Mouse (Mus musculus) common myeloid progenitor, adult 5-6 weeks (primary cell): ENCODE measurements around the gene Stk16. TPM values are rescaled to one million over a fixed set of nuclear protein-coding genes. Genes with fewer than 3 reads are reported as not detected.

Source experiments
- ATAC-seq: replicated peaks from 2 replicates; pipeline ENCODE4 v1.8.0; 2016; ENCODE audit warnings: low read depth, mild to moderate bottlenecking, moderate TSS enrichment, inconsistent platforms; ENCODE audit not compliant: poor library complexity, severe bottlenecking
- total RNA-seq: library from RNA; stranded (forward); fragments of 200-1000, 187-1606 nt; gene quantifications from 2 replicates; pipeline ENCODE4 v1.2.3, GENCODE M21; 2017

Gene Stk16
- total RNA-seq, 1 experiment from 2014 or later: 92.2 TPM

DNA sequence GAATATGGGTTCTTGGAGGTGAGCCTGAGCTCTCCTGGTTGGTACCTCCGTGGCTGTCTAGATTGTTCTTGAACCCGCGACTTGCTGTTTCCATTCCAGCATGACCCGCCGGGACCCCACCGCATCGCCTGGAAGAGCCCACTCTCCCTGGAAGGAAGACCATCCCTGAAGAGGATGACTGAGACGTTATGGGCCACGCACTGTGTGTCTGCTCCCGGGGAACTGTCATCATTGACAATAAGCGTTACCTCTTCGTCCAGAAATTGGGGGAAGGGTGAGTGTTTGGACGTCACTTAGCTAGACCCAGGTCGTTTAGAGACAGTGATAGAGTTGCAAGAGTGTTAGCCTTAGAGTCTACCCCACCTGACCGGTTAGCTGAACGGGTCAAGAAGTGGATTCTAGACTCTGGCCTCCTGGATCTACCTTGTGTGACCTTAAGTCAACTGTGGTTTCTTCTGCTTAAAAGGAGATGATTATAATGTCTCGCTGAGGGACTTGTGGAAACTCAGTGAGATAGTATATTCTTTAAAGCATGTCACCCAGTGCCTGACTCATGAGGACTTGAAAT lies 587 bp downstream of the Stk16 start:
- no peak for ATAC-seq

DNA sequence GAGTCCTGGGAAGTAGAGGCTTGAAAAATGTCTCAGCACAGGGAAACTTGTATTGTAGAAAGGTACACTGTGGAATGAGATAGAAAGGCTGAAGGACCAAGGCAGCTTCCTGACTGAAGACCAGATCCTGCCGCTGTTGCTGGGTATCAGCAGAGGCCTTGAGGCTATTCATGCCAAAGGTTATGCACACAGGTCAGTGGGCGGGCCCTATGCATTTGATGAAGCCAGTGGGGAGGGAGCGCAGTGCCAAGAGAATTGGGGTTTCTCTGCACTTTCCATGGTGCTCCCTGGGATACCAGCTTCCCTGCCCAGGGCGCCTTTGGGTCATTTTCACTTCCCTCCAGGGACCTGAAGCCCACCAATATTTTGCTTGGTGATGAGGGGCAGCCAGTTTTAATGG lies 1.9 kb downstream of the Stk16 start:
- ATAC-seq: no peak

- peak; percentile 69 for ATAC-seq
These were observed 2.5 kb downstream of the Stk16 start for GRCm38 (mm10) chr1:75213096-75213495.

DNA sequence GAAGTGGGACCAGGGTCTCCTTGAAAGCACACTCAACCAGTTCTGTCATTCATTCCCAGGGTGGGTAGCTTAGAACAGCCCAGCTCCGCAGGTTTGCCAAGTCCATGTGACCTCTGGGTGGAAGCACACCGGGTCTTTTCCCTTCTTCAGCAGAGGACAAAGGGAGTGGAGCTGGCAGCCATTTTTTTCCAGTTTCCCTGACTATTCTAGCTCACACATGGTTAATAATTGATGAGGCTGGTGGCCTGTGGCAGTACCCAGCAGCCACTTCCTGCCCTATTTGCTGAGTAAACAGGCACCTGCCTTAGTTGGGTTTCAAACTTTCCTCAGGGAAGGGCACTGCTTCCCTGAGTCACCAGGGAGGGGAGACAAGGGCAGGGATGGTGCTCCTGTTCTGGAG lies 3.8 kb downstream of the Stk16 start:
- no peak for ATAC-seq

GRCm38 (mm10) chr1:75214886-75215285 lies 4.2 kb downstream of the Stk16 start:
- ATAC-seq: no peak

GRCm38 (mm10) chr1:75215785-75216184 lies 5.1 kb downstream of the Stk16 start:
- ATAC-seq: no peak

GRCm38 (mm10) chr1:75216797-75217585 lies 6.4 kb downstream of the Stk16 start:
- ATAC-seq: no peak

DNA sequence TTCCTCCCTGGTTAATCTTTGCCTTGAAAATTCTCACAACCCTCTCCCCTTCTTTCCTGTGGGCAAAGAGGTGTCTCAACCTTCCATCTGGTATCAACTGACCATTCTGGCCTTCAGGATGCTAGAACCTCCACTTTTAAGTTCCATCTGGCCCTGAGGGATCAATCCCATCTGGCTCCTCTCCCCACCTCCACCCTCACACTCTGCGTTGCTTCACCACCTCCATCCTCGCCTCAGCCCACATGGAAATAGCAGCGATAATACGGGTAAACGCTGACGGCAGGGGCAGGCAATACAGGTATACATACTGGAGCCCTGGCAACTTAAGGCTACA lies 7.2 kb downstream of the Stk16 start:
- ATAC-seq: no peak

DNA sequence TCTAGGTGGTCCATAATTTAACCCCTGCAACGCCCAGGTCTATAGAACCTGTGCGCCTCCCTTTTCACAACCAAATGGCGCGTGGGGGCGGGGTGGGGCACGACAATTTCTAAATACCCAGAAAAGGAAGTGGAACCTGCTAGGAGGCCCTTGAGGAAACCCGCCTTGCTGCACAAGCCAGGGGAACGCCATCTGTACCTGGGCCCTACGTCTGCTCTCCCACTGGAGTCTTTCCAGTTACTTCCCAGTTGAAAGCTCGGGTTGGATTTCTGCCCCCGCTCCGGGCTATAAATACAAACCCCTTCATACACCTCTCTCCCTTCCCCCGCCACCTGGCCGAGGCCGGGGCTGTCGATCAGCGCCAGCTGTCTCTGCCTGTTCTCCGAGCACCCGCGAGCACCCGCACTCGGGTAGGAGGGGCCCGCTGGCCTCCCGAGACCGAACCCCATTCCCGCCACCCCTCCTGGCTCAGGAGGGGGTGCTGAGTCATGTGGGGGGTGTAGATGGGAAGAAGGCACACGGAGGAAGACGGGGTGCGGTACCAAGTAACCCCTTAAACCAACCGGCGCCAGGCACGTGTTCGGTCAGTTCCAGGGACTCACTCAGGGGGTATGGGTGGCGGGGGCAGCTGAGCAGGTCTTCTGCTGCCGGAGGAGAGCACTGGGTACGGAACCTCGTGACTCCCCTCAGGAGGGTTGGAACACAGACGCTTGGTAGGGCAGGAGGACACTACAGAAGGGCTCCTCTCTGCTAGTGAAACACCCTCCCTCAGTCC lies 7.8 kb downstream of the Stk16 start:
- peak; percentile 24 for ATAC-seq

DNA sequence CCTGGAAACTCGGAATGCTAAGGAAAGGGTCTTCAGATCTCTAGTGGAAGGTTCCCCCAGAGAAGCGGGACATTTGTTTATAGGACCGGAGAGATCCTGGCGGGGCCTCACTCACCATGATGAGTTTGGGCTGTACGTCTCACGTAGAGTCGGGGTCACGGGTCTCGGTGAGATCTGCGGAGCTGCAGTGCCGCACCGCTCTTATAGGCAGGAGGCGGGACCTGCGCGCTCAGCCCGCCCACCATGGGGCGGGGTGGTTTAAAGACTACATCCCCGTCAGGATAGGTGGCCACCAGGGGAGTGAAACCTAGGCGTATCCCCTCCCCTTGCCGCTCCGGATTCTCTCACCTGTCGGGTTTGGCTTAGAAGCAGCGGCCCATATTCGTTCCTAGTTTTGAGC lies 8.4 kb downstream of the Stk16 start:
- peak; percentile 70 for ATAC-seq

- no peak for ATAC-seq
These were observed 8.9 kb downstream of the Stk16 start, which contains the start of gene Tuba4a for GRCm38 (mm10) chr1:75219531-75219930. Gene Tuba4a, minus strand, starts transcription at chr1:75219865.

GRCm38 (mm10) chr1:75221538-75221937 lies 10.9 kb downstream of the Stk16 start:
- ATAC-seq: no peak

DNA sequence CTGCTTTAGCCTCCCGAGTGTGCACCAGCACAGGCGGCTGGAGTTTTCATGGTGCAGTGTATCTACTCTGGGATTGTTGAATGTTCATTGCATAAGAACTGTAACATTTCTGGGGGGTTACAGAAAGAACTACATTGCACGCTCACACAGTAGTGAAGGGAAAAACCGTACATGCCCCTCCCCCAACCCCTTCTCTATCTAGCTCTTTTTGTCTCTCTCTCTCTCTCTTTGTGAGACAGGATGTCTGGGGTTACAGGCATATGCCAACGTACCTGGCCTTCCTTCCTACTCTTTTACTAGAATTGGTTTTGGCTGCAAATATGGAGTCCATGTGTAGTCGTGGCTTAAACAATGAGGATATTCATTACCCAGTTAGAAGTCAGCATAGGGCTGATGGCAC lies 12.3 kb downstream of the Stk16 start:
- ATAC-seq: no peak

DNA sequence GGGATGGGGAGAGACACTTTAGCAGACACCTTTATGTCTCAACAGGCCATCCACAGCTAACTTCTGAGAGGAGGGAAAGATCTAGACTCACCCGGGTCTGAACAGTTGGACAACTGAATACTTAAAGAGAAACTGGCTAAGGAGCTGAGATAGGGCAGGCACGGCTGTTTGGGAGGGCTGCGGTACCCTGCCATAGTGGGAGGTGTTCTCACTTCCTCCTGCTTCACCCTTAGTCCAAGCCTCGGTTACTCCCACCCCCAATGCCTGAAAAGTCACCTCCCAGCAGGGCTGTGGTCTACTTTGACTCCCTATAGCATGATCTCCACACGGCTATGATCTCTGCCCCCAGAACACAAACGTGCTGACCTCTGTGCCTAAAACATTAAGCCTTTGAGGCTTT lies 12.9 kb downstream of the Stk16 start:
- ATAC-seq: peak; percentile 65

- ATAC-seq: no peak
These were observed 14.8 kb downstream of the Stk16 start for GRCm38 (mm10) chr1:75225473-75225872.

GRCm38 (mm10) chr1:75226138-75226537 lies 15.5 kb downstream of the Stk16 start:
- ATAC-seq: no peak

DNA sequence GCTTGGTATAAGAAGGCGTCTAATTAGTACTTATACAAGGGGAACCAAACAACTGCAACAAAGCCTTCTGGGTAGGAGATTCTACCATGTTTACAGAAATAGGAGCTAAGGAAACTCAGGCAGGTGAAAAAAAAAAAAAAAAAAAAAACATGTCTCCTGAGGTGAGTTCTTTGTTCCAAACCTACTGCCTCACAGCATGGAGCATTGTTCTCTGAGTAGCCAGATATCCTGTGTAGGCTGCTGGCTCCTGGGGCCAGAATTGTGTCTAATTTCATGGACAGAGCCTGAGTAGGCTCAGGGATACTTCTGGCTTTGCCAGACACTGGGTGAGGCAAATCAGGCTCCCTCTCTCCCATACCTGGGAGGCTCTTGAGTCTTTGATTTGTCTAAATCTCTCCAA lies 17.0 kb downstream of the Stk16 start:
- no peak for ATAC-seq

DNA sequence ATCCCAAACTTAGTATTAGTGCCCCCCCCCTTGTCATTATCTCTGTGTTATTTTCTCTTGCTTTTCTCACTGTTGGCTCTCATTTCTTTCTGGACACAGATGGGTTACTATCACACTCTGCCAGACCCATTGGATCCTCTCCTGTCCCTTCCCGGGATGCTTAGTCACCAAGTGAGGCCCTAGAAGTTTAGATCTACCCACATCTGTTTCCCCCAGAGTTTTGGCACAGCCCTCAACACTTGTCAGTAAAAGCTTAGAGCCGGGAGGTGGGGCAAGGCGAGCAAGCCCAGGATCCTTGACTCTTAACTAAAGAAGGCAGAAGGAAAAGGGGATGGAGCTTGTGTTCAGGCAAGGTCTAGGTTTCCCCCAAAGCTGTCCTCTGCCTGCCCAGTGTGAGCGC lies 18.5 kb downstream of the Stk16 start:
- ATAC-seq: peak; percentile 81

DNA sequence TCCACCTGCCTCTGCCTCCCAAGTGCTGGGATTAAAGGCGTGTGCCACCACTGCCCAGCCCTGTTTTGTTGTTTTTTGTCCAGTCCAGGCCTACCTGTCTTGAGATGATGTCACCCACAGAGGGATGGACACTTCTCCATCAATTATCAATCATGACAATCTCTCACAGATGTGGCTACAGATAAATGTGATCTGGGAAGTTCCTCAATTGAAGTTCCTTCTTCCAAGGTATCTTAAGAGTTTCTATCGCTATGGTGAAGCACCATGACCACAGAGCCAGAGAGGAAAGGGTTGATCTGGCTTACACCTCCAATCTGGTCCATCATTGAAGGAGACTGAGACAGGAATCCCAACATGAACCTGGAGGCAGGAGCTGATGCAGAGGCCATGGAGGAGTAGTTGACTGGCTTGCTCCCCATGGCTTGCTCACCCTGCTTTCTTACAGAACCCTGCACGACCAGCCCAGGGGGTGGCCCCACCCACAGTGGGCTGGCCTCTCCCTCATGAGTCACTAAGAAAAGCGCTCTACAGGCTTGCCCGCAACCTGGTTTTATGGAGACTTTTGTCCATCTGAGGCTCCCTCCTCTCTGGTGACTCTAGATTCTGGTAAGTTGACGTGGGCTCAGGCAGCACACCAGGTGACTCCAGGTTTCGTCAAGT lies 19.8 kb downstream of the Stk16 start:
- peak; percentile 10; the same call in 1 of the 2 replicates for ATAC-seq

DNA sequence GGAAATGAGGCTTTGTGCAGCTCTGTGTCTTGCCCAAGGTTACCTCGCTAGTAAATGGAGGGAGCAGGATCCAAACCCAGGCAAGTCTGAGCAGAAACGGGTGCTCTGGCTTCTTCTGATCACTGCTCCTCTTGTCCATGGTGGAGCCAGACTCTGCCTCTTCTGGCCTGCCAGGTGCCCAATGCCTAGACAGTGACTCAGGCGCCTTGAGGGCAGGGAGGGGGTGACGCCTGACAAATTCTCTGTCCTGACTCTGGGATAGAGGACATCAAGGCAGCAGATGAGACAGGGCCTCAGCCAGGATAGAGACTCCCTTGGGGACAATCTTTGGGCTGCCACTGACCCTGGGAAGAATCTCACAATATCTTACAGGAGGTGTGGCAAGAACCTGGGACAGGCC lies 20.6 kb downstream of the Stk16 start:
- ATAC-seq: no peak

DNA sequence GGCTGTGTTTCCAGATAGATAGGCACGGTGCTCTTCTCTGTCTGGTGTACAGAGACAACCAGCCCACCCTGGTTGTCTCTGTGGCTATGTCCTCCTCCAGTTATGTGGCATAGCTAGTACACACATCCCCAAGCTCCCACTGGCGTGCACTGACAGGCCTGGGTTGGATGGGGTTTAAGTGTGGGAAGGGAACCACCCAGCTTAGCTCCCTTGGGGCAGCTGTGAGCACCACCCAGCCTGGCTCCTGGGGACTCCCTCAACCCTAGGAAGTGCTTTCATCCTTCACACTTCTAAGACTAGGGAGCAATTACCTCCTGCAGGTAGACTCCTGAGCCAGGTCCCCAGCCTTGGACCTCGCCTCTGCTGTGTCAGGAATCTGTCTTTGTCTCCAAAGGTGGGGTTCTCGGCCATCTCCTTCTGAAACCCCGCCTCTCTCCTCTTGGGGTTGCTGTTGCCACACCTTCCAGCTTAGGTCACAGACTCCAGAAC lies 21.1 kb downstream of the Stk16 start, which contains the start of gene A630095N17Rik:
TSS of gene A630095N17Rik (minus strand) at position 439 of the 489 bp plus-strand sequence.
- no peak for ATAC-seq
